Mouse (Mus musculus) forebrain, postnatal 0 days (tissue): ENCODE measurements around the gene Gm11627. TPM values are rescaled to one million over a fixed set of nuclear protein-coding genes. Genes with fewer than 3 reads are reported as not detected.

Source experiments
- ATAC-seq: fragments of 200-750 bp; cut with Nextera tagmentation; 2 replicates; pipeline ENCODE4 v1.8.0; 2017; ENCODE audit warnings: mild to moderate bottlenecking, moderate library complexity
- DNase-seq: peaks from one replicate; pipeline ENCODE4 v3.0.0-alpha.2; 2015
- H3K27ac ChIP-seq: fragments of 300-500 bp; sonication (generic); 2 replicates; pipeline ENCODE4 v1.5.1; 2014; ENCODE audit warnings: low read depth, mild to moderate bottlenecking, antibody characterized with exemption, low read length, moderate library complexity, mixed read lengths
- H3K27me3 ChIP-seq: fragments of 300-500 bp; sonication (generic); 2 replicates; pipeline ENCODE4 v1.6.1; 2014; ENCODE audit warnings: mild to moderate bottlenecking, low read length, mixed read lengths; ENCODE audit not compliant: insufficient read depth
- H3K36me3 ChIP-seq: fragments of 300-500 bp; sonication (generic); 2 replicates; pipeline ENCODE4 v1.6.1; 2014; ENCODE audit warnings: mild to moderate bottlenecking, moderate library complexity; ENCODE audit not compliant: insufficient read depth
- H3K4me1 ChIP-seq: fragments of 300-500 bp; sonication (generic); 2 replicates; pipeline ENCODE4 v1.6.1; 2014; ENCODE audit warnings: antibody characterized with exemption; ENCODE audit not compliant: insufficient read depth
- H3K4me2 ChIP-seq: fragments of 300-500 bp; sonication (generic); 2 replicates; pipeline ENCODE4 v1.6.1; 2014; ENCODE audit warnings: low read depth, mild to moderate bottlenecking, moderate library complexity
- H3K4me3 ChIP-seq: fragments of 300-500 bp; sonication (generic); 2 replicates; pipeline ENCODE4 v1.5.1; 2014; ENCODE audit warnings: low read depth, low read length, mixed read lengths
- H3K9ac ChIP-seq: fragments of 300-500 bp; sonication (generic); 2 replicates; pipeline ENCODE4 v1.6.1; 2014; ENCODE audit warnings: mild to moderate bottlenecking
- H3K9me3 ChIP-seq: fragments of 300-500 bp; sonication (generic); 2 replicates; pipeline ENCODE4 v1.6.1; 2016; ENCODE audit warnings: low read length
- CTCF ChIP-seq: sonication (generic); IDR thresholded peaks from 2 replicates; pipeline ENCODE4 v1.5.1; 2016; ENCODE audit warnings: antibody characterized with exemption, control low read depth, low read depth
- WGBS: fragments of 180-500 bp; shearing (Covaris S2); extraction: QIAGEN DNeasy Blood & Tissue Kit; methylation state at CpG from one replicate; pipeline ENCODE4 v1.1.7; 2014; 5-methylcytosine and 5-hydroxymethylcytosine counted together
- polyA plus RNA-seq: library from polyadenylated mRNA; unstranded; fragments of >200 nt; fragmentation: Nextera tagmentation; extraction: Ambion mirVana; gene quantifications from 2 replicates; pipeline ENCODE4 v1.2.1, GENCODE M21; 2015
- total RNA-seq: library from RNA; depleted of rRNA; stranded (reverse); fragments of >200 nt; gene quantifications from 2 replicates; pipeline ENCODE4 v1.2.3, GENCODE M21; 2014

The Gm11627 gene
- total and polyA plus RNA-seq, 2 experiments from 2014 or later = 2.6 to 3.7 TPM

DNA sequence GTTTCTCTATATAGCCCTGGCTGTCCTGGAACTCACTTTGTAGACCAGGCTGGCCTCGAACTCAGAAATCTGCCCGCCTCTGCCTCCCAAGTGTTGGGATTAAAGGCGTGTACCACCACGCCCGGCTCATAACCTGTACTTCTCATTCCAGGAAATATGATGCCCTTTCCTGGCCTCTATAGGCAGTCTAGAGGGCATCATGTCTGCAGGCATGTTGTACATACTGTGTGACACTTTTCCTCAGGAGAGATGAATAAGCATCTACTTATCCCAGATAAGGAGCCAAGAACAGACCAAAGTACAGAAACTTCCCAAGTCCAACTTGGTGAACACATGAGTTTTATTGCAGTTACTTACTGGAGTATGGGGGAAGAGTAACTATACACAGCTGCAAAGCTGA, 20.6 kb downstream of the Gm11627 start:
- Histone ChIP-seq H3K4me3 (no peak overlapping the region), H3K9me3 (no peaks in the 10 kb centered on the region), H3K4me2 (no peak overlapping the region), H3K36me3 (no peaks in the 10 kb centered on the region), H3K4me1 (peaks cover 10% of the 10 kb centered on the region; the same call in 1 of the 2 replicates), H3K27me3 (no peaks in the 10 kb centered on the region), H3K9ac (no peak overlapping the region), H3K27ac (no peak overlapping the region)
- no peak for TF ChIP-seq CTCF
- WGBS = 93% methylated on average over 4 of the region's 5 CpGs
- DNase-seq (no peak), ATAC-seq (no peak)

DNA sequence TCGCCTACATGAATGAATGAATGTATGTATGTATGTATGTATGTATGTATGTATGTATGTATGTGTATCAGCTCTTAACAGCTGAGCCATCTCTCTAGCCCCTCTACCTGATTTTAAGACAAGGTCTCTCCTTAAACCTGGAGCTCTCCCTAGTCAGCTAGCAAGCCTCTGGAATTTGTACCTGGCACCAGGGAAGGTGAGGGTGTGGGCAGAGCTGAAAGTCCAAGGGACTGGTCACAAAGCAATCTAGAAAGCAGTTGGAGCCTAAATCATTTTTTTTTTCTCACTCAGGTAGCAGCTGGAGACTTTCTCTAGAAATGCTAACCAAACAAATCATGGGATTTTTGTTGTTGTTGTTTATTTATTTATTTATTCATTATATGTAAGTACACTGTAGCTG, 21.9 kb downstream of the Gm11627 start:
- DNase-seq = no peak
- H3K4me1 ChIP-seq = peaks cover 12% of the 10 kb centered on the region; the same call in 1 of the 2 replicates
- no peak overlapping the region for H3K27ac ChIP-seq
- H3K9ac ChIP-seq = no peak overlapping the region
- TF ChIP-seq CTCF = no peak
- 92% methylated on average over 1 of the region's 1 CpGs for WGBS
- H3K4me2 ChIP-seq = no peak overlapping the region
- no peaks in the 10 kb centered on the region for H3K36me3 ChIP-seq
- no peak for ATAC-seq
- H3K4me3 ChIP-seq = no peak overlapping the region
- no peaks in the 10 kb centered on the region for H3K9me3 ChIP-seq
- no peaks in the 10 kb centered on the region for H3K27me3 ChIP-seq

DNA sequence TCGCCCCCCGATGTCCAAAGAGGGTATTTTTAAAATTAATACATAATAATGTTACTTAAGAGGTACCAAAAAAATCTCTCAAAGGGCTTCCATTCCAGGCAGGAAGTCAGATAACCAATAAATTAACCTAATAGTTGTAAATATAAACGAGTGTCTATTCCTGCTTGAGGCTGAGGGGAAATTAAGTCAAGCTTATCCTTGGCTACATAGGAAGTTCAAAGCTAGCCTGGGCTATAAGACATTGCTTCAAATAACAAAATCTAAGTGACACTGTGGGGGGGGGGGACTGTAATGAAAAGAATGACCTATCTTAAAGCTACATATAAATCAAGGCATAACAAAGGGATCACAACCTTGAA, 22.6 kb downstream of the Gm11627 start:
- Histone ChIP-seq H3K4me3 (peak overlapping the region; percentile 100), H3K4me1 (peaks cover 12% of the 10 kb centered on the region; the same call in 1 of the 2 replicates), H3K27me3 (no peaks in the 10 kb centered on the region), H3K9ac (no peak overlapping the region), H3K36me3 (no peaks in the 10 kb centered on the region), H3K9me3 (no peaks in the 10 kb centered on the region), H3K27ac (peak overlapping the region; percentile 98), H3K4me2 (peak overlapping the region; percentile 49)
- DNase-seq (no peak), ATAC-seq (no peak; the same call in 1 of the 2 replicates)
- TF ChIP-seq CTCF = no peak
- 18% methylated on average over 3 of the region's 3 CpGs for WGBS

DNA sequence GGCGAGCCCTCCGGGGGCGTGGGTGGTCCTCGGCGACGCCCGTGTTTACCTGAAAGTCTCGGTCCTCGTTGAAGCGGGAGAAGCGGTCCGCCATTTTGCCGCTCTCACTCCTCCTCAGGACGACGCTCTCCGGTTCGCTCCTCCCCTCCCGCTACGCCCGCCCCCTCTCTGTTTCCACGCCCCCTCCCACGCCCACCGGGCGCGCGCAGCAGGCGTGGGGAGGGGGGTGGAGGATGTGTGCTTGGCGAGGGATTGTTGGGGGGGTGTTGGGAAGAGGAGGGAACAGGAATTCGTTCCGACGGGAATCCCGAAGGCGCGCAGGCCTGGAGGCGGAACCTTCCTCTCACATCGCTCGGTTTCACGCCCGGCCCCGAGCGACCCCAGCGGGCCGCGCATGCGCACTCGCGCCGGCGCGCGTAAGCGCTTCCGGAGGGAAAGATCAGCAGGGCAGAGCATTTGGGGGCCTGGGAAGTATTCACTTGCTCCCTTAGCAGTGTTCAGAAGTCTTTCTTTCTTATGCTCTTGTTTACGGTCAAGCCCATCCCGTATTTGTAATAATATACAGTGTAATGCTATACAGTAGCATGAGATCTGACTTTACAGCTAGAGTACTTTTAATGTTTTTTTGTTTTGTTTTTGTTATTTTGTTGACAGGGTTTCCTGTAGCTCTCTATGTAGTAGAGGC, 23.1 kb downstream of the Gm11627 start, which contains the start of gene Gpatch8:
Gene Gpatch8 (minus strand): TSS at position 362 of the 685 bp plus-strand sequence.
- peak within 1 kb of the TSS; percentile 100 for H3K4me3 ChIP-seq
- H3K9ac ChIP-seq = peak within 1 kb of the TSS; percentile 94
- DNase-seq = peak; percentile 99
- no peaks in the 10 kb centered on the region for H3K36me3 ChIP-seq
- no peaks in the 10 kb centered on the region for H3K27me3 ChIP-seq
- H3K4me2 ChIP-seq = peak within 1 kb of the TSS; percentile 49
- no peaks in the 10 kb centered on the region for H3K9me3 ChIP-seq
- H3K27ac ChIP-seq = peak within 1 kb of the TSS; percentile 98
- peak; percentile 98 for ATAC-seq
- peaks cover 12% of the 10 kb centered on the region; the same call in 1 of the 2 replicates for H3K4me1 ChIP-seq
- no peak for TF ChIP-seq CTCF
- WGBS = 2% methylated on average over 51 of the region's 55 CpGs

DNA sequence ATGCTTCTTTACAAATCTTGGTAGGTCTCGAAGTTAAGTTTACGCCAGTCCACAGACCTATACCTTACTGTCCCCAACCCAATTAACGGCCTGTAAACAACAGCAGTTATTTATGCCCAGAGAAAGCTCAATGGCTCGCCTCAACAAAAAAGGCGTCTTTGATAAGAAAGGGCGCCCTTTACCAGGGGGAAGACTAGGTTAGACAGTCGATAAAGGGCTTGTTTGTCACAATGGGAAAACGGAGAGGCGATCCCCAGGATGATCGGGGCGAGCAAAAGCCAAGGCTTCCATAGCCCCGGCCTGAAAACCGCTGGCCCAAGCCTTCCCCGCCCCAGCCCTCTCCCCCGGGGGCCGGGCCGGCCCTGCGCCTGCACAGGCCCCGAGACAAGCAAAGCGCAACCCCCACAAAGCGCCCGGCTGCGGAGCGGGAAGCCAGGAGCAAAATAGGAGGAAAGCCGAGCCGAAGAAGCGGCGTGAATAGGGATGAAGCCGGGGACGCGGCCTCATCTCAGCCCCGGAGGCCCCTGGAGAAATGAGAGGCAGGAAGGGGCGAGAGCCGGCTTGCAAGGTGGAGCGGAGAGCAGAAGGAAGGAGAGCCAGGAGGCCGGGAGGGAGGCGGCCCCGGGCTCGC, 23.7 kb downstream of the Gm11627 start:
- Histone ChIP-seq H3K27ac (peak overlapping the region; percentile 98), H3K4me1 (peaks cover 12% of the 10 kb centered on the region; the same call in 1 of the 2 replicates), H3K9me3 (no peaks in the 10 kb centered on the region), H3K36me3 (no peaks in the 10 kb centered on the region), H3K4me2 (peak overlapping the region; percentile 49), H3K27me3 (no peaks in the 10 kb centered on the region), H3K4me3 (peak overlapping the region; percentile 100), H3K9ac (peak overlapping the region; percentile 94)
- DNase-seq = peak; percentile 50
- no peak for TF ChIP-seq CTCF
- peak; percentile 42 for ATAC-seq
- 2% methylated on average over 39 of the region's 39 CpGs for WGBS

DNA sequence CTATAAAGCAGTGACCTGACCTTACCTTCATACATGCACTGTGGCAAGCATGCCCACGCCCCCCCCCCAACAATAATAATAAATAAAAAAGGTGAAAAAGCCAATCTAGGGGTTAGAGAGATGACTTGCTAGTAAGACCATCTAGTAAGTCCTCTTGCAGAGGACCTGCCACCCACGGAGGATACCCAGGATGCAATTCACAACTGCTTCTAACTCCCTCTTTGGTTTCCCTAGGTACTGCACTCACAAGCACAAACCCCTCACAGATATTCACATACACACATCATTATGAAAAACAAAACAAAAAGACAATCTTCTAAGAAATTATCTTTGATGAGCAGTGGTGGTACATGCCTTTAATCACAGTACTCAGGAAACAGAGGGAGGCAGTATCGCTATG, 27.2 kb downstream of the Gm11627 start:
- Histone ChIP-seq H3K9ac (no peak overlapping the region), H3K9me3 (no peaks in the 10 kb centered on the region), H3K4me1 (peaks cover 12% of the 10 kb centered on the region; the same call in 1 of the 2 replicates), H3K27me3 (no peaks in the 10 kb centered on the region), H3K4me3 (no peak overlapping the region), H3K36me3 (no peaks in the 10 kb centered on the region), H3K27ac (no peak overlapping the region), H3K4me2 (no peak overlapping the region)
- ATAC-seq (no peak), DNase-seq (no peak)
- 99% methylated on average over 3 of the region's 3 CpGs for WGBS
- no peak for TF ChIP-seq CTCF

DNA sequence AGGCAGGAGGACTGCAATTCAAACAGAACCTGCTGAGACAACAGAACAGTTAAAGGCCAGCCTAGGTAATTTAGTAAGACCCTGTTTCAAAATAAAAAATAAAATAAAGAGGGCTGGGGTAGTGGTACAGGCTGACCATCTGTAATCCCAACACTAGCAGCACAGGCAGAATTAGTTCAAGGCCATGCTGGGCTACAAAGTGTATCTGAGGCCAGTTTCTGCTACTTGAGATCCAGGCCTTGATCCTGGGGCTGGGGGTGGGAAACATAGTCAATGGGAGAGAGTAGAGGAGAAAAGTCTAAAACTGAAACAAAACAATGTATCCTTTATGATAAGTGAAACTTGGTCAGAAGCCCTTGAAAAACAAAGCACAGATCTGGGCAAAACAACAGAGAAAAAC, 28.1 kb downstream of the Gm11627 start:
- Histone ChIP-seq H3K36me3 (no peaks in the 10 kb centered on the region), H3K4me1 (peaks cover 12% of the 10 kb centered on the region; the same call in 1 of the 2 replicates), H3K4me2 (no peak overlapping the region), H3K9me3 (no peaks in the 10 kb centered on the region), H3K27ac (no peak overlapping the region), H3K4me3 (no peak overlapping the region), H3K27me3 (no peaks in the 10 kb centered on the region), H3K9ac (no peak overlapping the region)
- TF ChIP-seq CTCF = no peak
- DNase-seq (no peak), ATAC-seq (no peak)
